Mouse (Mus musculus) adrenal gland, postnatal 36 days (tissue): Measurements from ENCODE around the gene Olfr266. TPM values are rescaled to one million over a fixed set of nuclear protein-coding genes. Genes with fewer than 3 reads are reported as not detected.

ENCODE experiments used
- DNase-seq, 2 experiments: peaks; one replicate each; pipeline ENCODE4 v3.0.0; 2021; ENCODE audit warnings: mixed read lengths in 1 of 2
- long read RNA-seq, 2 experiments: library from polyadenylated mRNA; stranded (forward); transcript quantifications; one replicate each; pipeline ENCODE4 v2.0.0; 2021; ENCODE audit warnings: borderline sequencing depth in 2 of 2
- total RNA-seq, 2 experiments: library from RNA; stranded (reverse); gene quantifications; 2 replicates each; pipeline ENCODE4 v1.2.3; 2021

The Olfr266 gene
- not detected for total RNA-seq
- long read RNA-seq, experiment 1, result 0 reads
- long read RNA-seq, experiment 2, result 0 reads

DNA sequence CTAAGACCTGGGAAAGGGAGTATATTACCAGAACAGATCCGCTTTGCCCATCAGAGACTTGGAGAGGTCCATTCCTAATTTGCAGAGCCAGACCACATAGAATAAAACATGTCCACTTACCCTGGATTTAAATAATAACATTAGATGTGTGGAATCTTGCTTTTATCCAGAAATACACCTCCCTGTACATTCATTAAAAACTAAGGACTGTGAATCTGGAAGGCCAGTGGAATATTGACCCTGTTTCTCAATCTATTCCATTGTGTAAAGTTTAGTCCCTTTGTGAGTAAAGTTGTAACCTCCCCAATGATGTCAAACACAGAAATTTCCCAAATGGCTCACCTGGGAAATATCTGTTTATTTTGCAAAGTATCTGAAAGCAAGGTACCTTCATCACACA lies at the start of gene Olfr266:
Olfr266 (minus strand) TSS at position 101 of the 400 bp plus-strand sequence.
- DNase-seq, result no peak

DNA sequence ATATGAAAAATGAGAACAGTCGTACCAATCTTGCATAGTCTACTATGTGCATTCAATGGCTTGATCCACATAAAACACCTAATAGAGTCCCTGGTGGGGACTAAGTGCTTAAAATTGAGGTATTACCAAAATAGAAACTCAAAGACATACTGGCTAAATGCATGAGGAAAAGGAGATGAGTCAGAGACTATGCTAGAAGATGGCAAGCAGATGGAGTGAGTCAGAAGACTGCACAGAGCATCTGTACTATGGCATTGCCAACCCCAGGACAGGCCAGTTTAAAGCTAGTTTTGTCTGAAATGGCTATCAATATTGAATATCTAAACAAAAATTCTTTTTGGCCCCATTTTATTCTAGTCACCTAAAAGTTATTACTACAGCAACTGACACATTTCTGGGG lies 49.5 kb upstream of the Olfr266 start:
- DNase-seq, result no peak

DNA sequence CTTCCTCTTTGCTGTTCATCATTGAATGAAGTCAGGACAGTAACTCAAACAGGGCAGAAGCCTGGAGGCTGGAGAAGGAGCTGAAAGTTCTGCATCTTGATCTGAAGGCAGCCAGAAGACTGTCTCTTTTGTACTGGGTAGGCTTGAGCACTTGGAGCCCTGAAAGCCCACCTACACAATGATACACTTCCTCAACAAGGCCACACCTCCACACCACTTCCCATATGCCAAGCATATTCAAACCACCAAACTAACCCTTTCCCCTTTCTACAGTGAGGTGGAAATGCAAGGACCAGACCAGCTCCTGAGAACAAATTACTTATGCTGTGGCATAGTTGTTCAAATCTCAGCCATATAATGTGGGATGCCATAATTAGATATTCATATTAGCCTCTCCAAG lies 46.8 kb upstream of the Olfr266 start:
- no peak for DNase-seq

DNA sequence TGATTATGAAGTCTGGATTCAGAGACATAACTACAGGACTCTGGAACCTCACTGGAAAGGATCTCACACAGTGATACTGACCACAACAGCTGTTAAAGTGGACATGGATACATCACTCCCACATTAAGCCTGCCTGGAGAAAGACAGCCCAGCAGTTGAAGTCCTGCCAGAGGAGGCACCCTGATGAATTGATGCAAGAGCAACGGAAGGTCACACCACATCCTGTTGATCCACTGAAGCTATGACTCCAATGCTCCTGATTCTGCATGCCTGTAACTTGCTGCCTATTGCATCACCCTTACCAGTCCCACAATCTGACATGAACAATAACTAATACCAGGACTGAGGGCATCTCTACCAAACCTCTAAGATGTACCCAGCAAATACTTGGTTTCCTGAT lies 6.0 kb upstream of the Olfr266 start:
- DNase-seq, result peak in 1 of 2 experiments; percentile 5

- no peak for DNase-seq
Measured at GRCm38 (mm10) chr3:106817676-106818075, 8.4 kb downstream of the Olfr266 start.

- DNase-seq, result no peak
Measured at GRCm38 (mm10) chr3:106808972-106809695, 17.0 kb downstream of the Olfr266 start.

DNA sequence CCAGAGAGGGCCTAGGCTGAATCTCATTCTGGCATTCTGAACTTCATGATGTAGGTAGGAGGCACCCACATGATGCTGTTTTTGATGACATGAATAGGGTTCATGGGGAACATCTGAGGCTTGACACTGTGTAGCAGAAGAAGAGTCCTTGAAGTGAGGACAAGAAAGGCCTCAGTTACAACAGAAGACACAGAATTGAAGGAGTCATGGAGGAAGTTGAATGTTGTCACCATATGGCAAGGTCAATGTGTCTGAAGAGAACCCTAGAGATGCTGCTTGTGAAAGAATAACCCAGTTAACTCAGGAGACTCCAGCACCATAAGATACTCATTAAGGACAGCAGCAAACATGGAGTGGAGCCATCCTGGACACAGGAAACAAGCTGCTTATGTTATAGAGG lies 28.0 kb downstream of the Olfr266 start:
- DNase-seq, result no peak

- peak in 1 of 2 experiments; percentile 2 for DNase-seq
Measured at GRCm38 (mm10) chr3:106789930-106790329, 36.2 kb downstream of the Olfr266 start, which contains the start of gene Cd53. Cd53 (minus strand) TSS chr3:106790149.

GRCm38 (mm10) chr3:106788440-106788887 lies 37.6 kb downstream of the Olfr266 start:
- peak in 1 of 2 experiments; percentile 1 for DNase-seq

- DNase-seq, result no peak
Measured at GRCm38 (mm10) chr3:106787972-106788371, 38.1 kb downstream of the Olfr266 start.

DNA sequence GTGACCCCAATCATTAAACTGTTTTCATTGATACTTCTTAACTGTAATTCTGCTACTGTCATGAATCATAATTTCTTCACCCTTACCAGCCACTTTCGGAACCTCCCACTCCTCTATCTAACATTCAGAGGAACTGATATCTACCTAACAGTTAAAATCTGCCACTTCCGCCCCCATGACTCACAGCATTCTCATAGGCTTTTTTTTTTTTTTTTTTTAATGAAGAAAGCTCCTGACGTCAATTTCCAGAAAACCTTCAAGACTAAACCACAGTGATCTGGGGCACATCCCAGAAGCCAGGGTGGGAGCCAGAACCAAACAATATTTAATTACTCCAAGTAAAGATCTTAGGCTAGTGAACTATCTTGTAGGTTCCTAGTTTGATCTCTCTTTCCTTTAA lies 41.0 kb downstream of the Olfr266 start:
- DNase-seq, result no peak

DNA sequence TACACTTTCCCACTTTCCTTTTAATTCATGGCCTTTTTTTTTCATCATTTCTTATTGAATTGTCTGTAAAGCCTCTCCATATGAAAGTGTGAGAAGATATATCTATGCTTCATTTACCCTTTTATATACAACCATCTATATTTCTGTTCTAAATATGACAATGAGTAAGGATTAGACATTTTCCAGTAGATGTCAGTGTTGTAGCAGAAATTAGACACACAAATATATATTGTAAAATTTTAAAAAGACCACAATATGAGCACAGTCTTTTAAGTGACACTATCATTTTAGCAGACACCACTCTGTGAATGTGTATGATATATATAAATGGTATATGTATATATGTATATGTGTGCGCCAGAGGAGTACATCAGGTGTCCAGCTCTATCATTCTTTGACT lies 54.3 kb downstream of the Olfr266 start:
- no peak for DNase-seq

Other genes starting within 250 kb of the Olfr266 start
- 10 to 100 TPM; 15.6 to 18.5 TPM for gene Lrif1, start 141.3 kb downstream of the Olfr266 start, total RNA-seq
- 10 to 100 TPM in 1 of 2 experiments, 1 to 10 TPM in 1; 7.8 to 10.4 TPM for gene Cd53, start 36.1 kb downstream of the Olfr266 start, total RNA-seq
- gene Kcna3, start 209.9 kb upstream of the Olfr266 start, total RNA-seq, result under 1 TPM; 0.56 to 0.72 TPM